Mouse (Mus musculus): ENCODE results near the gene Cdk14. TPM values are rescaled to one million over a fixed set of nuclear protein-coding genes. Genes with fewer than 3 reads are reported as not detected.
"Not testable (repeated sequence)": the region's sequence is repeated elsewhere in the genome, so short reads cannot be mapped to it uniquely, and the experiment has no call there.

The Cdk14 gene
- polyA plus RNA-seq, 1 experiment from 2014 or later: 37.8 TPM

DNA sequence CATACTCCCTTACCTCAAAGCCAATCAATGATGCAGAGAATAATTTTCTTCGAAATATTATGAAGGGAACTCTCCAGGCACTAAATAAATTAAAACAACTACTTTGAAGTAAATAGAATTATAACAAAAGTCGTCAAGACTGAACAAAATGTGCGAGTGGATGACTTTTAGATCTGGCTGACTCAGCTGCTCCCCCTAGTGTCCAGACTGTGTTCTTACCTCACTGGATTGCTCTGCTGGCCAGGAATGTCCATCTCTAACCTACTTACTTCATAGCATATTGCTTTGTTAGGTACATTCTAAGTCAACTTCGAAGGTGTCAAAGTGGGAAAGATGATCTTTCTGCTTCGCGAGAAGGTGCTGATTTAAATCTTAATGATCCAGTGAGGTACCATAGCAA, 501.7 kb downstream of the Cdk14 start:
- Histone ChIP-seq H3K9me3 (ENCODE audit: low read depth, low read length) (no peaks in the 10 kb centered on the region), H3K4me3 (ENCODE audit: low read depth, low read length) (no peak overlapping the region), H3K27ac (ENCODE audit: low read depth) (no peak overlapping the region), H3K9ac (no peak overlapping the region), H3K27me3 (ENCODE audit: insufficient read depth, low read length) (no peaks in the 10 kb centered on the region), H3K4me1 (ENCODE audit: insufficient read depth) (no peaks in the 10 kb centered on the region), H3K4me2 (no peak overlapping the region), H3K36me3 (ENCODE audit: insufficient read depth) (no peaks in the 10 kb centered on the region)
- TF ChIP-seq CTCF (IDR thresholded peaks at IDR 0.05; ENCODE audit: low read depth): peak; percentile 94
- DNase-seq (peak; percentile 91), ATAC-seq (ENCODE audit: insufficient read depth) (peak; percentile 80; the same call in 1 of the 2 replicates)
- 4% methylated on average over 6 of the region's 6 CpGs for WGBS

DNA sequence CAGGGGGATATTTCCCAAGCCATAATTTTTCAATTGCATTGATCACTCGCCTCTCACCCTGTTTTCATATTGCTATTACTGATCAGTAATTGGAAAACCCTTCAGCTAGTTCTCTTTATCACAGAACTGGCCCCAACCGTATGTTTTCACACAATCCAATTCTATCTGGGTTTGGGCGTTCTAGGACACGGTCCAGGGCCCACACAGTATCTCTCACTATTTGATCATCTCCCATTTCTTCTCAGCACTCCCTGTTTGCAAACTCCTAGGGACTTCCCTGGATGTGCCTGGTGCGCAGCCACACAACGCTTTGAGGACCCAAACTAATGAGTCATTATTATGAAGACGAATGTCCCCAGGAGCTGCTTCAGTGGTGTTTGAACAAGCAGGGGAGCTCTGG, 502.4 kb downstream of the Cdk14 start:
- Histone ChIP-seq H3K9me3 (ENCODE audit: low read depth, low read length) (no peaks in the 10 kb centered on the region), H3K4me3 (ENCODE audit: low read depth, low read length) (no peak overlapping the region), H3K27ac (ENCODE audit: low read depth) (no peak overlapping the region; the same call in 1 of the 2 replicates), H3K27me3 (ENCODE audit: insufficient read depth, low read length) (no peaks in the 10 kb centered on the region), H3K4me2 (no peak overlapping the region), H3K4me1 (ENCODE audit: insufficient read depth) (no peaks in the 10 kb centered on the region), H3K9ac (no peak overlapping the region), H3K36me3 (ENCODE audit: insufficient read depth) (no peaks in the 10 kb centered on the region)
- no peak for TF ChIP-seq CTCF (IDR thresholded peaks at IDR 0.05; ENCODE audit: low read depth)
- WGBS: 77% methylated on average over 7 of the region's 7 CpGs
- DNase-seq (no peak), ATAC-seq (ENCODE audit: insufficient read depth) (peak; percentile 13; the same call in 1 of the 2 replicates)

DNA sequence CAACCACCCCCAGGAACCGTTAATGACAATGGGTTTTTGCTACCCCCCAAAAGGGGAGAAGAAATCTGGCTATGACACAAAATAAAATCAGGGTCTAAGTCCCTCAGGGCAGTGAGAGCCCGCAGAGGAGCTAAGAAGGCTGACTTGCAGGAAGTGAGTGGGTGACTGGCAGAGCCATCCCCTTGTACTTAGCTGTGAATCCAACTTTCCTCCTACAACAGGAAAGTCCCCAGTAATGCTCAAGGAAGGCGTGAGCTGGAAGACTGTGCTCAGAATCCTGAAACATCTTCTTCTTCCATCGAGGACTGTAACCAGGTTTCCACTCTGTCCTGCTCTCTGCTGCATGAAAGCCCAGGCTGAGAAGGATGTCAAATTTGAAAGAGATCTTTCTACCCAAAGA, 502.8 kb downstream of the Cdk14 start:
- no peaks in the 10 kb centered on the region for H3K9me3 ChIP-seq (ENCODE audit: low read depth, low read length)
- no peak for TF ChIP-seq CTCF (IDR thresholded peaks at IDR 0.05; ENCODE audit: low read depth)
- H3K36me3 ChIP-seq (ENCODE audit: insufficient read depth): no peaks in the 10 kb centered on the region
- no peak overlapping the region for H3K4me2 ChIP-seq
- H3K27ac ChIP-seq (ENCODE audit: low read depth): no peak overlapping the region
- ATAC-seq (ENCODE audit: insufficient read depth) (no peak), DNase-seq (no peak)
- H3K4me1 ChIP-seq (ENCODE audit: insufficient read depth): no peaks in the 10 kb centered on the region
- H3K27me3 ChIP-seq (ENCODE audit: insufficient read depth, low read length): no peaks in the 10 kb centered on the region
- WGBS: 80% methylated on average over 4 of the region's 4 CpGs
- H3K4me3 ChIP-seq (ENCODE audit: low read depth, low read length): no peak overlapping the region
- H3K9ac ChIP-seq: no peak overlapping the region

DNA sequence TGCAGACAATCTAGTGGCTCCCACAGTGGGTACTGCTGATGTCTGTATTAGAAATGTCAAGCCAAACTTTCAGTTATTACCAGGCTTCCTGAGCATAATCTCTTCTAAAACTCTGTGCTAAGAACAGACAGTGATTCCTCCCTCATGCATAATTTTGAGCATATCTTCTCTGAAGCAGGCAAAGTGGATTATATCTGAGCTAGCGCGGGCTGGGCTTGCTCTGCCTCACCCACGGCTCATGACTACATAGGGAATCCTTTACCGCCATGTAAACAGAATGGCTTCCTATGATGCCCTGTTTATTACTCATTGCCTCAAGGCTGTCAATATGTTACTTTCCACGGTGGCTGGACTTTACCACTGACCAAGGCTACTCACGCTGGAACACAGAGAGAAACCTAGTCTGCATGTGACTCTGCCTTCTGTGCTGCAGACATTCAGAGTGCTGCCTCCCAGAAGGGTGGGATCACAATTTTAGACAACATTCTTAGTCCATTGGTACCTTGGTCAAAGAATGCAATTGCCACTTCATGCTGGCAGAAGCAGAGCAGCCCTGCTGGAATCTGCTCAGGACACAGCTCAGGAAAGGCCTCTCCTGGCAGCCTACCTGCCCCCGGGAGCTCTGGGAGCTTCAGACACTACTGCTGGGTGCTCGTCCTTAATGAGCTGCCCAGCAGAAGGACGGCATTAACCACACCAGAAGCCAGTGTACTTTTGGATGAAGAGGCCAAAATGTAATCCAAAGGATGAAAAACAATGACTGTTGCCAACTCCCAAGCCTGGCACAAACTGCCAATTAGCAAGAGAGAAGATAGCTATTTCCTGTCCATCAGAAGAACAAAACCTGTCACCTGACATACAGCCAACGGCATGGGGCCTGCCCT, 503.5 kb downstream of the Cdk14 start:
- no peak for ATAC-seq (ENCODE audit: insufficient read depth)
- Histone ChIP-seq H3K36me3 (ENCODE audit: insufficient read depth) (no peaks in the 10 kb centered on the region), H3K9me3 (ENCODE audit: low read depth, low read length) (no peaks in the 10 kb centered on the region), H3K4me2 (no peak overlapping the region), H3K4me3 (ENCODE audit: low read depth, low read length) (no peak overlapping the region), H3K9ac (no peak overlapping the region), H3K27me3 (ENCODE audit: insufficient read depth, low read length) (no peaks in the 10 kb centered on the region), H3K4me1 (ENCODE audit: insufficient read depth) (no peaks in the 10 kb centered on the region), H3K27ac (ENCODE audit: low read depth) (no peak overlapping the region)
- TF ChIP-seq CTCF (IDR thresholded peaks at IDR 0.05; ENCODE audit: low read depth): no peak
- DNase-seq: no peak
- 81% methylated on average over 10 of the region's 10 CpGs for WGBS

DNA sequence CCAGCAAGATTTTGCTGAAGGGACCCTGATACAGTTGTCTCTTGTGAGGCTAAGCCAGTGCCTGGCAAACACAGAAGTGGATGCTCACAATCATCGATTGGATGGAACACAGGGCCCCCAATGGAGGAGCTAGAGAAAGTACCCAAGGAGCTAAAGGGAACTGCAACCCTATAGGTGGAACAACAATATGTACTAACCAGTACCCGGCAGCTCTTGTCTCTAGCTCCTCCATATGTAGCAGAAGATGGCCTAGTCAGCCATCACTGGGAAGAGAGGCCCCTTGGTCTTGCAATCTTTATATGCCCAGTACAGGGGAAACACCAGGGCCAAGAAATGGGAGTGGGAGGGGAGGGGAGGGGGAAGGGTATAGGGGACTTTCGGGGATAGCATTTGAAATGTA, 515.2 kb downstream of the Cdk14 start:
- 84% methylated on average over 3 of the region's 3 CpGs for WGBS
- not testable (repeated sequence) for H3K9me3 ChIP-seq (ENCODE audit: low read depth, low read length); H3K4me2 ChIP-seq; H3K4me1 ChIP-seq (ENCODE audit: insufficient read depth); H3K36me3 ChIP-seq (ENCODE audit: insufficient read depth); ATAC-seq (ENCODE audit: insufficient read depth); H3K27ac ChIP-seq (ENCODE audit: low read depth); H3K27me3 ChIP-seq (ENCODE audit: insufficient read depth, low read length); H3K4me3 ChIP-seq (ENCODE audit: low read depth, low read length); H3K9ac ChIP-seq; DNase-seq

DNA sequence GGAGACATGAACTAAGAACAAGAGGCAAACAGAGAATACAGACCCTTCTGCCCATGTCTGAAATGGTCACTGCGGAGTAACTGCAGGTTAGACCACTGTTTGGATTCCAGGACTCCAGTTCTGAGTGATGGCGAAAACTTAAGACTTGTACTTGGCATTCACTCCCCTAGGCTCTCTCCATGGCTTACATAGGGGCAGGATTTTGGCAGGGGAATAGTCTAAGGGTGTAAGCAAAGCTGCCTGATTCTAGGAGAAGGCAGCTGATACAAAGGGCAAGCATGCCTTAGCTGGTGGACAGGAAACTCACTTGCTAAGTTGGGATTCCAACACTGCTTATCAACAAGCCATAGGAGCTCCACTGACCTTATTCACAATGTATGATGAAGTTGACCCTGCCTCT, 521.9 kb downstream of the Cdk14 start:
- TF ChIP-seq CTCF (IDR thresholded peaks at IDR 0.05; ENCODE audit: low read depth): no peak
- H3K9me3 ChIP-seq (ENCODE audit: low read depth, low read length): no peaks in the 10 kb centered on the region
- H3K4me2 ChIP-seq: no peak overlapping the region
- ATAC-seq (ENCODE audit: insufficient read depth) (no peak), DNase-seq (no peak)
- WGBS: 69% methylated on average over 2 of the region's 2 CpGs
- H3K27me3 ChIP-seq (ENCODE audit: insufficient read depth, low read length): no peaks in the 10 kb centered on the region
- H3K4me3 ChIP-seq (ENCODE audit: low read depth, low read length): no peak overlapping the region
- no peaks in the 10 kb centered on the region for H3K4me1 ChIP-seq (ENCODE audit: insufficient read depth)
- H3K36me3 ChIP-seq (ENCODE audit: insufficient read depth): no peaks in the 10 kb centered on the region
- no peak overlapping the region for H3K27ac ChIP-seq (ENCODE audit: low read depth)
- H3K9ac ChIP-seq: no peak overlapping the region

DNA sequence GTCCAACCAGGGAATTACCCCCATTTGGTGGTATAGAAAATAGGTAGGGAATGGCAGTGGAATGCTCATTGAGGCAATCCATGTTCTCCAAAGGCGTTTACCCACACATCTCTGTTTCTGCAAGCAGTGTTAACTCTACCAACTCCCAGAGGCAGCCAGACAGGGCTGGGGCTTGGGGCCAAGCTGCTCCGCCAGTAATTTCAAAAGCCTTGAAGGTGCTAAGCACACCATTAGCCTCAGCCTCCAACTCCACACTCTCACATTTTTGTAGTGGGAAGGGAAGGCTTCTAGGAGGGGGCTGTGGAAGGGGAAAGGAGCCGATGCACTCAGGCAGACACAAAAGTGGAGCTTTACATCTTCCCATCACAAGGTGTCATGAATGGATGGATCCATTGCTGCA, 525.1 kb downstream of the Cdk14 start:
- H3K36me3 ChIP-seq (ENCODE audit: insufficient read depth): no peaks in the 10 kb centered on the region
- ATAC-seq (ENCODE audit: insufficient read depth) (no peak), DNase-seq (no peak)
- WGBS: 61% methylated on average over 3 of the region's 3 CpGs
- H3K4me2 ChIP-seq: no peak overlapping the region
- H3K9me3 ChIP-seq (ENCODE audit: low read depth, low read length): no peaks in the 10 kb centered on the region
- no peak for TF ChIP-seq CTCF (IDR thresholded peaks at IDR 0.05; ENCODE audit: low read depth)
- no peaks in the 10 kb centered on the region for H3K27me3 ChIP-seq (ENCODE audit: insufficient read depth, low read length)
- H3K9ac ChIP-seq: no peak overlapping the region
- H3K4me3 ChIP-seq (ENCODE audit: low read depth, low read length): no peak overlapping the region
- no peak overlapping the region for H3K27ac ChIP-seq (ENCODE audit: low read depth)
- H3K4me1 ChIP-seq (ENCODE audit: insufficient read depth): no peaks in the 10 kb centered on the region
